Mouse (Mus musculus): ENCODE results near the gene Lif. TPM values are rescaled to one million over a fixed set of nuclear protein-coding genes. Genes with fewer than 3 reads are reported as not detected.

Gene Lif
- polyA plus RNA-seq, 1 experiment from 2014 or later: 0.32 TPM

GRCm38 (mm10) chr11:4318011-4318410, 60.7 kb downstream of the Lif start:
- Histone ChIP-seq H3K4me1 (no peaks in the 10 kb centered on the region; the same call in 1 of the 2 replicates), H3K9me3 (replicated peaks) (no peaks in the 10 kb centered on the region), H3K4me3 (replicated peaks) (no peak overlapping the region), H3K27me3 (no peaks in the 10 kb centered on the region), H3K36me3 (no peaks in the 10 kb centered on the region), H3K9ac (no peak overlapping the region), H3K4me2 (replicated peaks) (no peak overlapping the region), H3K27ac (replicated peaks) (no peak overlapping the region)
- no peak for ATAC-seq (ENCODE audit: insufficient number of reproducible peaks, low FRiP score, low TSS enrichment, low read depth)
- WGBS: 78% methylated on average over 3 of the region's 3 CpGs

- H3K4me2 ChIP-seq (replicated peaks): no peak overlapping the region
- H3K27me3 ChIP-seq: no peaks in the 10 kb centered on the region
- H3K9me3 ChIP-seq (replicated peaks): no peaks in the 10 kb centered on the region
- WGBS: 83% methylated on average over 14 of the region's 14 CpGs
- no peak overlapping the region for H3K4me3 ChIP-seq (replicated peaks)
- H3K36me3 ChIP-seq: no peaks in the 10 kb centered on the region
- ATAC-seq (ENCODE audit: insufficient number of reproducible peaks, low FRiP score, low TSS enrichment, low read depth): no peak
- no peaks in the 10 kb centered on the region; the same call in 1 of the 2 replicates for H3K4me1 ChIP-seq
- no peak overlapping the region for H3K27ac ChIP-seq (replicated peaks)
- H3K9ac ChIP-seq: no peak overlapping the region
These were observed 62.0 kb downstream of the Lif start for GRCm38 (mm10) chr11:4319212-4319955.

- Histone ChIP-seq H3K4me3 (replicated peaks) (no peak overlapping the region), H3K27me3 (no peaks in the 10 kb centered on the region), H3K4me1 (no peaks in the 10 kb centered on the region; the same call in 1 of the 2 replicates), H3K36me3 (no peaks in the 10 kb centered on the region), H3K27ac (replicated peaks) (no peak overlapping the region), H3K4me2 (replicated peaks) (no peak overlapping the region), H3K9me3 (replicated peaks) (no peaks in the 10 kb centered on the region), H3K9ac (no peak overlapping the region)
- no peak for ATAC-seq (ENCODE audit: insufficient number of reproducible peaks, low FRiP score, low TSS enrichment, low read depth)
- 59% methylated on average over 4 of the region's 4 CpGs for WGBS
These were observed 63.5 kb downstream of the Lif start for GRCm38 (mm10) chr11:4320876-4321275.

Other genes starting within 250 kb of the Lif start
- 0.81 and 0.94 TPM in 2 replicates for gene Sec14l4, start 226.1 kb upstream of the Lif start, polyA plus RNA-seq (2015; fragmentation: Nextera tagmentation; extraction: Ambion mirVana)
- gene Sec14l3, start 192.7 kb upstream of the Lif start, polyA plus RNA-seq (2015; fragmentation: Nextera tagmentation; extraction: Ambion mirVana): 9.1 and 16.1 TPM in 2 replicates
- 5.6 and 5.9 TPM in 2 replicates for gene Mtfp1, start 162.1 kb upstream of the Lif start, polyA plus RNA-seq (2015; fragmentation: Nextera tagmentation; extraction: Ambion mirVana)
- gene Sec14l2, start 134.1 kb upstream of the Lif start, polyA plus RNA-seq (2015; fragmentation: Nextera tagmentation; extraction: Ambion mirVana): 3.8 and 4.7 TPM in 2 replicates
- gene Rnf215, start 122.4 kb upstream of the Lif start, polyA plus RNA-seq (2015; fragmentation: Nextera tagmentation; extraction: Ambion mirVana): 38.2 and 39.7 TPM in 2 replicates
- gene Ccdc157, start 97.3 kb upstream of the Lif start, polyA plus RNA-seq (2015; fragmentation: Nextera tagmentation; extraction: Ambion mirVana): 14.4 and 16.6 TPM in 2 replicates
- 50.5 and 57.7 TPM in 2 replicates for gene Sf3a1, start 97.2 kb upstream of the Lif start, polyA plus RNA-seq (2015; fragmentation: Nextera tagmentation; extraction: Ambion mirVana)
- 56.1 and 56.2 TPM in 2 replicates for gene Tbc1d10a, start 70.8 kb upstream of the Lif start, polyA plus RNA-seq (2015; fragmentation: Nextera tagmentation; extraction: Ambion mirVana)
- gene Castor1, start 39.3 kb upstream of the Lif start, polyA plus RNA-seq (2015; fragmentation: Nextera tagmentation; extraction: Ambion mirVana): 13.1 and 14.0 TPM in 2 replicates
- 0.20 and 0.21 TPM in 2 replicates for gene Osm, start 21.1 kb upstream of the Lif start, polyA plus RNA-seq (2015; fragmentation: Nextera tagmentation; extraction: Ambion mirVana)
- gene Hormad2, start 183.5 kb downstream of the Lif start, polyA plus RNA-seq (2015; fragmentation: Nextera tagmentation; extraction: Ambion mirVana): 0.32 and 0.43 TPM in 2 replicates

All from embryonic facial prominence, embryonic 15.5 days (tissue).